Comparison of ENCODE assay signal across 8 mouse cellular contexts in the genomic region with DNA sequence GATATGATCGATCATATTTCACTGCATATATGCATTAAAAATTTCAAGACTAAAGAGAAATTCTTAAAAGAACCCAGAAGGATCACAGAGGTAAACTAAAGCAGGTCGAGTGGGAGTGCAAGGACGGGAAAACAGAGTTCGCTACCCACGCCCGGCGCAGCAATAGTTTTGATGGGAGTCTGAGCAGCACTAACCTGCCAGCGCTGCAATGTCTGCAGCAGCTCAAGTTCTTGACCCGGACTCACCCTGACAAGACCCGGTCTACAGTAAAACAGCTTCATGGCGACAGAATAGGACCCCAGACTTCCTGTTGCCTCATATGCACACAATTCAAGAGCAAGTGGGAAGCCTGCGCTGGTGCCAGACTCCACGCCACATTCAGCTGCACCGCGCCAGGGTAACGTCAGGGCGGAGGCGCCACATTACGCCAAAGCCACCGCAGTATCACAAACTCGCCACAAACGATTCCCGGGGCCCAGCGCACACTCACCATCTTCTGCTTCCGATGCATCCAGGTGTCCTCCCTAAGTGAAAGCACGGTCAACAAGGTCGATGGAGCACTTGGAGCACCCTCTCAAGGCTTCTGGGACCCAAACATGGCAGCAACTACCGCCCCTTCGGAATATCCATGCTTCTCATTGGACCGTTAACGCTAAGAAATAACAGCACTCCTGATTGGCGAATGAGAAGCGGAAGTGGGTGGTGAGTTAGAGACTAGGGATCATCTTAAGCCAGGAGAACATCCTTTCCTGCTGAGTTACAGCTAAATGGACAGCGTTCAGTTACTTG. TPM values are rescaled to one million over a fixed set of nuclear protein-coding genes. Genes with fewer than 3 reads are reported as not detected.
A peak's percentile ranks its signal among the peaks of the same experiment; 100 is the strongest.
DNase-seq lines count a peak whose midpoint lies in the region; ATAC-seq and TF ChIP-seq lines count a peak whose summit lies in the region.
"Not testable (repeated sequence)": the region's sequence is repeated elsewhere in the genome, so short reads cannot be mapped to it uniquely, and the experiment has no call there.

A gene (minus strand): TSS at position 616 of the 789 bp plus-strand sequence.

- not testable (repeated sequence) for H3K36me3 ChIP-seq in forebrain, embryonic 14.5 days (ENCODE audit: control insufficient read depth, insufficient read depth, low read length); heart, postnatal 0 days (replicated peaks; ENCODE audit: control insufficient read depth, insufficient read depth, low read length); intestine, embryonic 15.5 days; liver, embryonic 13.5 days; midbrain, embryonic 12.5 days; stomach, embryonic 16.5 days (ENCODE audit: control insufficient read depth, insufficient read depth, low read length)

- H3K4me1 ChIP-seq in forebrain, embryonic 14.5 days (ENCODE audit: control insufficient read depth, insufficient read depth, low read length); heart, postnatal 0 days (ENCODE audit: control insufficient read depth, insufficient read depth); intestine, embryonic 15.5 days (replicated peaks); liver, embryonic 13.5 days (replicated peaks); midbrain, embryonic 12.5 days; stomach, embryonic 16.5 days (ENCODE audit: control insufficient read depth, insufficient read depth, low read length): not testable (repeated sequence)

- not testable (repeated sequence) for H3K9ac ChIP-seq in forebrain, embryonic 14.5 days (ENCODE audit: low read length); heart, postnatal 0 days (replicated peaks; ENCODE audit: low read depth, low read length); intestine, embryonic 15.5 days; liver, embryonic 13.5 days; midbrain, embryonic 12.5 days (replicated peaks); stomach, embryonic 16.5 days (ENCODE audit: low read length)

- not testable (repeated sequence) for DNase-seq in forebrain, embryonic 14.5 days (ENCODE audit: low spot score); heart, postnatal 0 days (ENCODE audit: low spot score); left cerebral cortex, adult 2 months (ENCODE audit: extremely low spot score in 1 of 2, low spot score in 2 of 2); liver, embryonic 13.5 days

- intact Hi-C loops in left cerebral cortex, adult 2 months (cut with DNase I), result not testable (repeated sequence)

- H3K4me2 ChIP-seq in forebrain, embryonic 14.5 days (ENCODE audit: low read length); heart, postnatal 0 days (ENCODE audit: low read depth, low read length): not testable (repeated sequence)
- 0 out of 2 replicates have a peak within 1 kb of the TSS, but pooled peaks have one; percentile 9 for H3K4me2 ChIP-seq in intestine, embryonic 15.5 days (replicated peaks)
- peak within 1 kb of the TSS; percentile 29 for H3K4me2 ChIP-seq in liver, embryonic 13.5 days
- peak within 1 kb of the TSS; percentile 32; the same call in 1 of the 2 replicates for H3K4me2 ChIP-seq in midbrain, embryonic 12.5 days (replicated peaks)
- H3K4me2 ChIP-seq in stomach, embryonic 16.5 days (ENCODE audit: low read depth, low read length), result peak within 1 kb of the TSS; percentile 12; the same call in 1 of the 2 replicates

- H3K4me3 ChIP-seq in forebrain, embryonic 14.5 days (ENCODE audit: low read depth, low read length); heart, postnatal 0 days (ENCODE audit: low read depth, low read length); intestine, embryonic 15.5 days (replicated peaks); liver, embryonic 13.5 days (replicated peaks); midbrain, embryonic 12.5 days; stomach, embryonic 16.5 days (replicated peaks; ENCODE audit: low read length): not testable (repeated sequence)
- peak within 1 kb of the TSS; percentile 40 for H3K4me3 ChIP-seq in left cerebral cortex, adult 2 months

- WGBS in forebrain, embryonic 14.5 days, result 43% methylated on average over 1 of the region's 34 CpGs
- WGBS in heart, postnatal 0 days, result 26% methylated on average over 1 of the region's 34 CpGs
- WGBS in intestine, embryonic 15.5 days, result 26% methylated on average over 1 of the region's 34 CpGs
- WGBS in liver, embryonic 13.5 days (ENCODE audit: insufficient replicate concordance), result 25% methylated on average over 1 of the region's 34 CpGs
- WGBS in midbrain, embryonic 12.5 days, result 48% methylated on average over 1 of the region's 34 CpGs
- 23% methylated on average over 1 of the region's 34 CpGs for WGBS in stomach, embryonic 16.5 days

- not testable (repeated sequence) for H3K27ac ChIP-seq in forebrain, embryonic 14.5 days (ENCODE audit: low read depth, low read length); heart, postnatal 0 days (ENCODE audit: low read depth); intestine, embryonic 15.5 days; left cerebral cortex, adult 2 months; liver, embryonic 13.5 days; midbrain, embryonic 12.5 days (replicated peaks); stomach, embryonic 16.5 days (ENCODE audit: low read length)

- ATAC-seq in cerebellum, adult (ENCODE audit: insufficient number of reproducible peaks, low FRiP score, low TSS enrichment), result peak; percentile 98
- ATAC-seq in forebrain, embryonic 14.5 days, result peak; percentile 100
- peak; percentile 100 for ATAC-seq in heart, postnatal 0 days (ENCODE audit: insufficient read depth, low read depth)
- ATAC-seq in intestine, embryonic 15.5 days, result peak; percentile 99
- ATAC-seq in liver, embryonic 13.5 days (ENCODE audit: low read depth), result peak; percentile 99
- peak; percentile 99 for ATAC-seq in midbrain, embryonic 12.5 days (ENCODE audit: low FRiP score, low read depth)
- peak; percentile 97 for ATAC-seq in stomach, embryonic 16.5 days (ENCODE audit: insufficient read depth, low FRiP score)

- not testable (repeated sequence) for H3K9me3 ChIP-seq in forebrain, embryonic 14.5 days (replicated peaks; ENCODE audit: control insufficient read depth, low read length); heart, postnatal 0 days (replicated peaks; ENCODE audit: control insufficient read depth, low read length); intestine, embryonic 15.5 days; liver, embryonic 13.5 days (replicated peaks); midbrain, embryonic 12.5 days; stomach, embryonic 16.5 days (replicated peaks; ENCODE audit: control insufficient read depth, low read length)

- TF ChIP-seq EP300 in heart, postnatal 0 days (IDR thresholded peaks at IDR 0.05; ENCODE audit: low read depth), result not testable (repeated sequence)

- H3K27me3 ChIP-seq in forebrain, embryonic 14.5 days (replicated peaks; ENCODE audit: control insufficient read depth, insufficient read depth, low read length); heart, postnatal 0 days (ENCODE audit: control insufficient read depth, insufficient read depth, low read length); intestine, embryonic 15.5 days (replicated peaks); liver, embryonic 13.5 days; midbrain, embryonic 12.5 days; stomach, embryonic 16.5 days (ENCODE audit: control insufficient read depth, insufficient read depth, low read length): not testable (repeated sequence)

- not testable (repeated sequence) for TF ChIP-seq CTCF in heart, postnatal 0 days (IDR thresholded peaks at IDR 0.05; ENCODE audit: low read depth); left cerebral cortex, adult 2 months (IDR thresholded peaks at IDR 0.05)

RNA-seq across cellular contexts. Expression of the gene that starts here (rescaled TPM):
- polyA plus RNA-seq in forebrain, embryonic 14.5 days (2014; fragmentation: Nextera tagmentation; extraction: Ambion mirVana), result 28.7 and 29.8 TPM in 2 replicates
- total RNA-seq in heart, postnatal 0 days (2014; rRNA removed; ENCODE audit: low replicate concordance), result 6.8 and 9.4 TPM in 2 replicates
- polyA plus RNA-seq in heart, postnatal 0 days (2015; fragmentation: Nextera tagmentation; extraction: Ambion mirVana), result 12.0 and 13.0 TPM in 2 replicates
- 11.7 and 14.0 TPM in 2 replicates for polyA plus RNA-seq in intestine, embryonic 15.5 days (2015; fragmentation: Nextera tagmentation; extraction: Ambion mirVana)
- 10 to 100 TPM; 11.8 to 13.6 TPM for total RNA-seq in left cerebral cortex, adult 2 months (2021)
- 5.1 and 5.6 TPM in 2 replicates for polyA plus RNA-seq in liver, embryonic 13.5 days (2015; fragmentation: Nextera tagmentation; extraction: Ambion mirVana)
- 19.8 TPM in 2 replicates for polyA plus RNA-seq in midbrain, embryonic 12.5 days (2016; fragmentation: Nextera tagmentation; extraction: Ambion mirVana)
- 15.3 and 15.9 TPM in 2 replicates for polyA plus RNA-seq in stomach, embryonic 16.5 days (2015; fragmentation: Nextera tagmentation; extraction: Ambion mirVana)
